Mouse (Mus musculus): ENCODE data around the gene Ly6g6e. TPM values are rescaled to one million over a fixed set of nuclear protein-coding genes. Genes with fewer than 3 reads are reported as not detected.

Gene Ly6g6e
- 2.4 and 3.7 TPM in 2 replicates for polyA plus RNA-seq (2021; fragmentation: Nextera tagmentation)
- long read RNA-seq, experiment 1, partial matches to known transcripts, result 0 of 4 reads
- long read RNA-seq, experiment 1, other reads (novel, unspliced or antisense), result 1 of 4 reads
- long read RNA-seq, experiment 2, partial matches to known transcripts, result 0 of 4 reads
- long read RNA-seq, experiment 2, other reads (novel, unspliced or antisense), result 1 of 4 reads

GRCm38 (mm10) chr17:35076507-35077176, at the start of gene Ly6g6e:
TSS of gene Ly6g6e (plus strand) at chr17:35076902.

GRCm38 (mm10) chr17:35027277-35028068, 49.2 kb upstream of the Ly6g6e start, which contains the start of gene Sapcd1:
TSS of gene Sapcd1 (minus strand) at chr17:35028016.

GRCm38 (mm10) chr17:35046681-35047455, 29.8 kb upstream of the Ly6g6e start, which contains the start of gene Msh5:
TSS of gene Msh5 (minus strand) at chr17:35046745.

GRCm38 (mm10) chr17:35049561-35050016, 27.1 kb upstream of the Ly6g6e start, which contains the start of gene Clic1:
TSS of gene Clic1 (plus strand) at chr17:35049966.

GRCm38 (mm10) chr17:35058911-35059892, 17.5 kb upstream of the Ly6g6e start, which contains the start of gene Ddah2:
TSS of gene Ddah2 (plus strand) at chr17:35059035.

GRCm38 (mm10) chr17:35064951-35065947, 11.5 kb upstream of the Ly6g6e start, which contains the start of gene Ly6g6c:
TSS of gene Ly6g6c (plus strand) at chr17:35065388.

GRCm38 (mm10) chr17:35066084-35066483, 10.6 kb upstream of the Ly6g6e start, which contains the start of gene Mpig6b:
TSS of gene Mpig6b (minus strand) at chr17:35066184.

GRCm38 (mm10) chr17:35077786-35078233, 1.1 kb downstream of the Ly6g6e start, which contains the start of gene Ly6g6d:
TSS of gene Ly6g6d (minus strand) at chr17:35078065.

GRCm38 (mm10) chr17:35085208-35085865, 8.6 kb downstream of the Ly6g6e start, which contains the start of gene Ly6g6f:
TSS of gene Ly6g6f (minus strand) at chr17:35085610.

GRCm38 (mm10) chr17:35088825-35089644, 12.3 kb downstream of the Ly6g6e start, which contains the start of gene Abhd16a:
TSS of gene Abhd16a (plus strand) at chr17:35089263.

GRCm38 (mm10) chr17:35108097-35108496, 31.4 kb downstream of the Ly6g6e start, which contains the start of gene Ly6g5c:
TSS of gene Ly6g5c (plus strand) at chr17:35108279.

GRCm38 (mm10) chr17:35115046-35116019, 38.6 kb downstream of the Ly6g6e start, which contains the start of gene Ly6g5b:
TSS of gene Ly6g5b (minus strand) at chr17:35115428.

GRCm38 (mm10) chr17:35121143-35121799, 44.6 kb downstream of the Ly6g6e start, which contains the start of gene Gpank1:
TSS of gene Gpank1 (plus strand) at chr17:35121455.

GRCm38 (mm10) chr17:35121871-35122303, 45.2 kb downstream of the Ly6g6e start, which contains the start of gene Csnk2b:
TSS of gene Csnk2b (minus strand) at chr17:35122053.

GRCm38 (mm10) chr17:35126206-35126611, 49.5 kb downstream of the Ly6g6e start, which contains the start of gene D17H6S53E:
TSS of gene D17H6S53E (plus strand) at chr17:35126373.

